Mouse (Mus musculus): ENCODE data around the gene Casp7.
"Not testable (repeated sequence)": the region's sequence is repeated elsewhere in the genome, so short reads cannot be mapped to it uniquely, and the experiment has no call there.

Casp7 gene

DNA sequence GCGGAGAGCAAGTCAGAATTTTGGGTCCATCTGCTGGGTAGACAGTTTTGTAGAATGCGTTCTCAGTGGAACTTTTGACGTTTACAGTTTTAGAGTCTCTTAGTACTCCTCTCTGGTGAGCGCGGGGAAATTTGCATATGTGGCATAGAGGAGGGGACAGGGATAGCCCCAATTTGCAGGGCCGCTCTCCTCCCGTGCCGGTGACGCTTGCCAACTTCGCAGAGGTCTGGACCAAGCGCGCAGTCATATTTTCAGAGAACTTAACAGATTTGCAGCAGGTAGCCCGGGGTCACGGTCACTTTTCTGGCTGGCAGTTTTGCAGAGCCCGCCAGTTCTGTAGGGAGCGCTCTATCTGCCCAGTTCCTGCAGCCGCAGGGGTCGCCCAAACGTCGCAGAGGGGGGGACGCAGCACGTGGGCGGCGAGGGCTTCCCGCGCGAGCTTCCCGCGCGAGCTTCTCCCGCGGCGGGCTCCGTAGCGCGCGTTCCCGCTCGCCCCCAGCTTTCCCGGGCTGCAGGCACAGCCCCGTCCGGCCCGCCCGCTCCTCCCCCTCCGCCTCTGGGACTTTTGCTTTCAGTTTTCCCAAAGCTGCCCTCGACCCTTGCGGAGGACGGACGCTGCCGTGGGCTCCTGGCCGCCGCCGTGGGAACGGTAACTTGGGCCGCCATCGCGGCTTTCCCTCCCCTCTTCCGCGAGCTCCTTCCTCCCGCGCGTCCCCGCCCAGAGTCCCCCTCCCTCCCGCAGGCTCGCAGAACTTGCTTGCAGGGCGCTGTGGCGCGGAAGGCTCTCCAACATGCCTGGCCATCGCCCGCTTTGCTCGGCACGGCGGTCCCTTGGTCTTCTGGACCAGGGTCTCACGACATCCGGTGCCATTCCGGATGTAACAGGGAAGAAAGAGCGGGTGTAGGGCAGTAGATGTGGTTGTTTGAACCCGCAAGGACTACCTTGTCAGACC, at the start of gene Casp7:
Gene Casp7 (plus strand): TSS at position 461 of the 953 bp plus-strand sequence.
- peaks cover 49% of the 10 kb centered on the region for H3K27me3 ChIP-seq (ENCODE audit: insufficient read depth, low read length)
- peaks cover 49% of the 10 kb centered on the region for H3K4me1 ChIP-seq (replicated peaks; ENCODE audit: low read depth, low read length)
- peak within 1 kb of the TSS; percentile 75 for H3K4me3 ChIP-seq (replicated peaks; ENCODE audit: low read length)
- TF ChIP-seq NANOG (IDR thresholded peaks at IDR 0.05; ENCODE audit: borderline replicate concordance, low read length) (no peak), POU5F1 (IDR thresholded peaks at IDR 0.05; ENCODE audit: borderline replicate concordance, low read length) (no peak), CTCF (conservative IDR thresholded peaks at IDR 0.05; ENCODE audit: low read length) (no peak)
- H3K9me3 ChIP-seq (ENCODE audit: low read length): no peaks in the 10 kb centered on the region
- H3K36me3 ChIP-seq (ENCODE audit: insufficient read depth, low read length): no peaks in the 10 kb centered on the region

DNA sequence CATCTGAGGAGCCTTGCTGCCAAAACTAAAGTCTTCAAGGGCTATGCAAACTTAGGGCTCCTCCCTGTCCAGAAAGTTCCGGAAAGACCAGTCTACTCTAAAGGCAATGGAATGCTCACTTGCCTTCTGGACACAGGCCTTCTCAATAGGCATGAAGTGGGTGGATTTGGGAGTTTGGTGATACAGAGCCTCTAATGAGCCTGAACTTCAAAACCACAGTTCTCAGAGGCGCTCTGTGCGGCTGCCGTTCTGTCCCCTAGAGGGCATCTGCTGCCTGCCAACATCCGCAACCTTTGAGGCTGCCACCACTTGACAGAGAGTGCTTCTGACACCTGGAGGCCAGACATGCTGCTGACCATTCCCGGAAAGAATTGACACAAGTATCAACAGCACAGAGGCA, 47.6 kb upstream of the Casp7 start:
- Histone ChIP-seq H3K9me3 (ENCODE audit: low read length) (no peaks in the 10 kb centered on the region), H3K4me1 (replicated peaks; ENCODE audit: low read depth, low read length) (peaks cover 3% of the 10 kb centered on the region; the same call in 1 of the 2 replicates), H3K36me3 (ENCODE audit: insufficient read depth, low read length) (no peaks in the 10 kb centered on the region), H3K4me3 (replicated peaks; ENCODE audit: low read length) (no peak overlapping the region), H3K27me3 (ENCODE audit: insufficient read depth, low read length) (peaks cover 16% of the 10 kb centered on the region)
- TF ChIP-seq POU5F1 (IDR thresholded peaks at IDR 0.05; ENCODE audit: borderline replicate concordance, low read length): no peak
- TF ChIP-seq CTCF (conservative IDR thresholded peaks at IDR 0.05; ENCODE audit: low read length): peak; percentile 13; the same call in 1 of the 2 replicates

DNA sequence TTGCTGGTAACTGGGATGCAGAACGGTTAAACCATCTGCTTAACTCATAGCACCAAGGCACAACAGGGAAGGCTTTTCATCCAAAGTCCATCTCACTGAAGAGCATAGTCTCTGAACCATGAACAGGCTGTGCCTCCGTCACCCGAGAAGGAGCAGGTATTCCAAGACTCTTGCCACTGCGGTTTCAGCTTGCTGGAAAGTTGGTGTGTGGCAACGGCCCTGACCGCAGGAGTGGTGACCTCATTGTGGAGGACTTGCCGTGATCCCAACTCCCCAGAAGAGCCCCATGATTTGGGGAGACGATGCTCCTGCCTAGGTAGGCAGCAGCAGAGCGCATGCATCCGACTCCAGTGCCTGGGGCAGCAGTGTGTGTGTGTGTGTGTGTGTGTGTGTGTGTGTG, 43.2 kb upstream of the Casp7 start:
- Histone ChIP-seq H3K36me3 (ENCODE audit: insufficient read depth, low read length) (no peaks in the 10 kb centered on the region), H3K4me1 (replicated peaks; ENCODE audit: low read depth, low read length) (peaks cover 8% of the 10 kb centered on the region), H3K27me3 (ENCODE audit: insufficient read depth, low read length) (peaks cover 21% of the 10 kb centered on the region), H3K4me3 (replicated peaks; ENCODE audit: low read length) (no peak overlapping the region), H3K9me3 (ENCODE audit: low read length) (no peaks in the 10 kb centered on the region)
- no peak for TF ChIP-seq NANOG (IDR thresholded peaks at IDR 0.05; ENCODE audit: borderline replicate concordance, low read length)
- TF ChIP-seq POU5F1 (IDR thresholded peaks at IDR 0.05; ENCODE audit: borderline replicate concordance, low read length): no peak
- no peak for TF ChIP-seq CTCF (conservative IDR thresholded peaks at IDR 0.05; ENCODE audit: low read length)

DNA sequence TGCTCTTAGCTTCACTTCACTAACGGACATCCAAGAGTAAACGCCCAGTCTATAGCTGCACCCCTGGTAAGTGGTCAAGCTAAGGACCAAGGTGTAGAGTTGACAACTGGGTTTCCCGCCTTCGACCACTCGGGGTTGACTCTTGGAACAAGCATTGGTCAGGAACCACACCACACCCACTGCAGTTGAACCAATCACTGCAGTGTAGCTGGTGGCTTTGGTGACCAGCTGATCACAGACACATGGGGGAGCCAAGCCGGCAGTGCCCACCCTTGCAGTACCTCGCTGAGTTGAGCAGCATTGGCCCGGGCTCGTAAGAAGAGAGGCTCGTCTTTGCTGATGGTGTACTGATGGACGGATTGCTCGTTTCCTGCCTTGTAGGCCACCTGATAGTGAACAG, 41.7 kb upstream of the Casp7 start:
- no peaks in the 10 kb centered on the region for H3K36me3 ChIP-seq (ENCODE audit: insufficient read depth, low read length)
- H3K9me3 ChIP-seq (ENCODE audit: low read length): no peaks in the 10 kb centered on the region
- H3K4me1 ChIP-seq (replicated peaks; ENCODE audit: low read depth, low read length): peaks cover 8% of the 10 kb centered on the region
- no peak overlapping the region for H3K4me3 ChIP-seq (replicated peaks; ENCODE audit: low read length)
- TF ChIP-seq NANOG (IDR thresholded peaks at IDR 0.05; ENCODE audit: borderline replicate concordance, low read length): no peak
- TF ChIP-seq CTCF (conservative IDR thresholded peaks at IDR 0.05; ENCODE audit: low read length): no peak
- no peak for TF ChIP-seq POU5F1 (IDR thresholded peaks at IDR 0.05; ENCODE audit: borderline replicate concordance, low read length)
- peaks cover 21% of the 10 kb centered on the region for H3K27me3 ChIP-seq (ENCODE audit: insufficient read depth, low read length)

DNA sequence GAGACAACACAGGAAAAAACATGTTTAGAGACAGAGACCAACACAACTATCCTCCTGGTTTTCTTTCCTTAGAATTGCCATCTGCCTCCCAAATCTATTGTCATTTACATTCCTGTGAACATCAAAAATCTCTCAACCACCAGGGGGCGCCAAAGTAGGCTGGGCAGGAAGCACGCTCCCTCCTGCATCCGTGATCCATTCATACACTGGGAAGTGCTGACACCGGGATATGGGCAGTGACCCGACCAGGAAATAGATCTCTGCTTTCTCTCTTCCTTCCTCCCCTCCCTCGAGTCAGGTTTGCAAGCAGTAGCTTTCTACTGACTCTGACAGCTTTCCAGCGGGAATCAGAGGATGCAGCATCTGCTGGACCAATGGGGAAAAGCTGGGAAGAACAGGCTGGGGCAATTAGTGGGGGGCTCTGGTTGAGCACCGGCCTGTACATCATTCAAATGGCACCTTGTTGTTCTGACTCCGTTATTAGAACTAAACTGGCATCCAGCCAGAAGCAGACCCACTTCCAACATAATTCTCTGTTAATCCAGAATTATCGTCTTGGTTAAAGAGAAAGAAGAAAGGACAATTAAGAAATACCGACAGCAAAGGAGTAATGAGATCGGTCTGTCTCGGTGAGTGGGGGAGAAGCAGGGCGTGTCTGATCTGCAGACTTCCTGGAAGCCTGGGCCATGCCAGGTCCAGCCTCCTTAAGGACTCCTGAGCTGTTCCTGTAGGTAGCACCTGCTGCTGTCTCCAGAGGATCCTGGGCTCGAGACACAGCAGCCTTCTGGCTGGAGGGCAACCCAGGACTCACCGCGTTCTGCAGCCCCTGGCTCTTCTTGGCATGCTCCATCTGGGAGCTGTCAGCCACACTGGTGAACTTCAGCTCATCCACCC, 40.2 kb upstream of the Casp7 start:
- peaks cover 21% of the 10 kb centered on the region for H3K27me3 ChIP-seq (ENCODE audit: insufficient read depth, low read length)
- no peaks in the 10 kb centered on the region for H3K36me3 ChIP-seq (ENCODE audit: insufficient read depth, low read length)
- TF ChIP-seq POU5F1 (IDR thresholded peaks at IDR 0.05; ENCODE audit: borderline replicate concordance, low read length) (no peak), NANOG (IDR thresholded peaks at IDR 0.05; ENCODE audit: borderline replicate concordance, low read length) (no peak), CTCF (conservative IDR thresholded peaks at IDR 0.05; ENCODE audit: low read length) (peak; percentile 70)
- no peaks in the 10 kb centered on the region for H3K9me3 ChIP-seq (ENCODE audit: low read length)
- peak overlapping the region; percentile 50 for H3K4me3 ChIP-seq (replicated peaks; ENCODE audit: low read length)
- peaks cover 8% of the 10 kb centered on the region for H3K4me1 ChIP-seq (replicated peaks; ENCODE audit: low read depth, low read length)

DNA sequence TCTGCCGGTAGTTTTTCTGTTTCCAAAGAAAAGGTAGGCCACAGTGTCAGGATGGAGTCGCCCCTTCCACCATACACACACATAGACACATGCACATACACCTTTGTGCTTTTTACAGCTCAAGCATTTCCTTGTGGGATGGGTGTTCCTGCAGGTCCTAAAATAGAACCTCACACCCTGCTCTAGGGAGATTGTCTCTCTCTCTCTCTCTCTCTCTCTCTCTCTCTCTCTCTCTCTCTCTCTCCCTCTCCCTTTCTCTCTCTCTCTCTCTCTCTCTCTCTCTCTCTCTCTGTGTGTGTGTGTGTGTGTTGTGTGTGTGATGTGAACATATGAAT, 39.6 kb upstream of the Casp7 start:
- H3K27me3 ChIP-seq (ENCODE audit: insufficient read depth, low read length): peaks cover 21% of the 10 kb centered on the region
- H3K9me3 ChIP-seq (ENCODE audit: low read length); H3K4me1 ChIP-seq (replicated peaks; ENCODE audit: low read depth, low read length); H3K36me3 ChIP-seq (ENCODE audit: insufficient read depth, low read length); H3K4me3 ChIP-seq (replicated peaks; ENCODE audit: low read length): not testable (repeated sequence)

DNA sequence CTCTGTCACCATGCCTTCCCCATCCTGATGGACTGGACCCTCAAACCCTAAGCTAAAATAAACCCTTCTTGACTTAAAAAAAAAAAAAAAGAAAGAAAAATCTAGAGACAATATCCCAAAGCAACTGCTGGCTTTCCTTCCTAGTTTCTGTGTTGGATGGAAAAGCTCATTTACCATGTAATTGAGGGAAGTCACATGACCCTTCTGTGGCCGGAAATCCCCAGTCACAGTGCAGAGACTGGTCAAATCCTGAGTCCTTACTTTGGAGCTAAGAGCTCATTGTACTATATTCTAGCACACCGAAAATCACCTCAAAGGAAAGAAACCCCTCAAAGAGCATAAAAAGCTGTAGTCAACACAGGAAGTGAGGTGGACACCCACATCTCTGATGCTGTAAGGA, 38.0 kb upstream of the Casp7 start:
- Histone ChIP-seq H3K4me1 (replicated peaks; ENCODE audit: low read depth, low read length) (peaks cover 8% of the 10 kb centered on the region), H3K9me3 (ENCODE audit: low read length) (no peaks in the 10 kb centered on the region), H3K36me3 (ENCODE audit: insufficient read depth, low read length) (no peaks in the 10 kb centered on the region), H3K27me3 (ENCODE audit: insufficient read depth, low read length) (peaks cover 17% of the 10 kb centered on the region), H3K4me3 (replicated peaks; ENCODE audit: low read length) (no peak overlapping the region)
- TF ChIP-seq CTCF (conservative IDR thresholded peaks at IDR 0.05; ENCODE audit: low read length) (no peak), NANOG (IDR thresholded peaks at IDR 0.05; ENCODE audit: borderline replicate concordance, low read length) (no peak), POU5F1 (IDR thresholded peaks at IDR 0.05; ENCODE audit: borderline replicate concordance, low read length) (no peak)

DNA sequence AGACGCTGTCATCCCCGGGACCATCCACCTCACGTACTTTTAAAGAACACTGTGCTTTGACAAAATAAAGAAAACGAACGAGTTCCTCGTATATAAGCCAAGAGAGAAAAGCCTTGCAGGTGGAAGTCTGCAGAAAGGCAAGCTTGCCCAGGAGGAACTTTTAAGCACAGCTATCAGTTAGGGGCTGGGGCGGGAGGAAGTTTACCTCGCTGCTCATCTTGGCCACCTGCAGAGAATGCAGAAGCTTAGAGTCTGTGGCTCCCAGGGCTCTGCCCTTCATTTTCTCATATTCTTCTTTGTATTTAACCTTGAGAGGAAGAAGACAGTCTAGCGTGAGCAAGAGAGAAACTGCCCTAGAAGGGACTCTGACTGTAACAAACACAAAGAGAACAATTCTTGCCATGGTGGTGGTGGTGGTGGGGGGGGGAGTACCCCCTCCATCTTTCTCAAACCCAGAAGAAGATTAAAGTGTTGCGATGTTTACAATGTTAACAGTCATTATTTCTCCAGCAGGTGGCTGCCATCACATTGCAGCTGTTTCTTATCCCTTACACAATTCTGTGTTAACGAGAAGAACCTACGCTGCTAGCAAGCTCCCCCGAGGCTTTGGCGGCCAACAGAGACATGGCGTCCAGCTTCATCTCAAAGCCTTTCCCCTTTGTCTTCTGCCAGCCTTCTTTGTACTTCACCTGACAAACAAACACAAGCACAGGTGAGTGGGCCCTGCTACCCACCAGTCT, 33.0 kb upstream of the Casp7 start:
- H3K9me3 ChIP-seq (ENCODE audit: low read length): no peaks in the 10 kb centered on the region
- TF ChIP-seq NANOG (IDR thresholded peaks at IDR 0.05; ENCODE audit: borderline replicate concordance, low read length) (no peak), CTCF (conservative IDR thresholded peaks at IDR 0.05; ENCODE audit: low read length) (no peak), POU5F1 (IDR thresholded peaks at IDR 0.05; ENCODE audit: borderline replicate concordance, low read length) (no peak)

More for the DNA sequence above, 33.0 kb upstream of the Casp7 start:
- Histone ChIP-seq H3K4me1 (replicated peaks; ENCODE audit: low read depth, low read length) (no peaks in the 10 kb centered on the region), H3K4me3 (replicated peaks; ENCODE audit: low read length) (no peak overlapping the region), H3K36me3 (ENCODE audit: insufficient read depth, low read length) (no peaks in the 10 kb centered on the region), H3K27me3 (ENCODE audit: insufficient read depth, low read length) (no peaks in the 10 kb centered on the region)
